Mouse (Mus musculus) CH12.LX (cell line): ENCODE measurements around the gene Rhox4f. TPM values are rescaled to one million over a fixed set of nuclear protein-coding genes. Genes with fewer than 3 reads are reported as not detected.
"Not testable (repeated sequence)": the region's sequence is repeated elsewhere in the genome, so short reads cannot be mapped to it uniquely, and the experiment has no call there.

ENCODE experiments used
- DNase-seq: peaks from one replicate; pipeline ENCODE4 v3.0.0-alpha.2; 2013; ENCODE audit errors: extremely low read depth
- H3K27ac ChIP-seq: 2 replicates; pipeline ENCODE4 v1.5.1; 2012; ENCODE audit warnings: low read depth, mild to moderate bottlenecking, control low read depth, moderate library complexity; ENCODE audit not compliant: insufficient read depth
- H3K27me3 ChIP-seq: replicated peaks from 2 replicates; pipeline ENCODE3; 2012; ENCODE audit warnings: inconsistent platforms
- H3K36me3 ChIP-seq, 2 experiments: replicated peaks in 1 of 2; 2 replicates each; pipeline versions ENCODE3 to v1.6.1; 2012; ENCODE audit warnings: inconsistent platforms in 1 of 2, low read length in 1 of 2, mild to moderate bottlenecking in 1 of 2, mixed read lengths in 1 of 2, moderate library complexity in 1 of 2; ENCODE audit not compliant: control insufficient read depth in 1 of 2, insufficient read depth in 1 of 2
- H3K4me1 ChIP-seq, 2 experiments: 2 replicates each; pipeline ENCODE4 v1.6.1; 2012; ENCODE audit warnings: inconsistent platforms in 1 of 2, moderate library complexity in 1 of 2; ENCODE audit not compliant: insufficient read depth in 2 of 2, control insufficient read depth in 1 of 2
- H3K4me2 ChIP-seq: 2 replicates; pipeline ENCODE4 v1.6.1; 2012; ENCODE audit warnings: low read depth, mild to moderate bottlenecking, control low read depth; ENCODE audit not compliant: poor library complexity, insufficient read depth, severe bottlenecking
- H3K4me3 ChIP-seq, 3 experiments: fragments of 150-350 bp in 1 of 3; sonication (generic) in 1 of 3; replicated peaks in 1 of 3; 2 replicates each; pipeline versions ENCODE3 to v1.5.1; 2011 to 2012; ENCODE audit warnings: low read depth in 2 of 3, low read length in 2 of 3, mild to moderate bottlenecking in 2 of 3, moderate library complexity in 2 of 3, control low read depth in 1 of 3, improper control_type of control experiment in 1 of 3, inconsistent platforms in 1 of 3, mixed read lengths in 1 of 3; ENCODE audit not compliant: poor library complexity in 1 of 3
- H3K79me2 ChIP-seq: replicated peaks from 2 replicates; pipeline ENCODE4 v1.6.1; 2012; ENCODE audit warnings: mild to moderate bottlenecking, moderate library complexity; ENCODE audit not compliant: control insufficient read depth, poor library complexity, insufficient read depth, severe bottlenecking; ENCODE audit errors: extremely low read depth
- H3K9ac ChIP-seq: 2 replicates; pipeline ENCODE4 v1.6.1; 2012; ENCODE audit warnings: low read depth, mild to moderate bottlenecking, control low read depth, moderate library complexity; ENCODE audit not compliant: insufficient read depth
- H3K9me3 ChIP-seq: replicated peaks from 2 replicates; pipeline ENCODE3; 2012; ENCODE audit warnings: low read length, inconsistent platforms, mixed read lengths
- dilution Hi-C: fragments of 300-500 bp; cut with MboI; formaldehyde crosslinking; loops from 2 replicates; pipeline ENCODE4 v1.14.3; 2020; ENCODE audit warnings: low sequenced_read_pairs; ENCODE audit not compliant: extremely low pct_unique_long_range_greater_than_20kb, extremely low pct_ligation_motif_present
- in situ Hi-C: fragments of 300-500 bp; cut with MboI; formaldehyde crosslinking; loops from 3 replicates; pipeline ENCODE4 v1.14.3; 2019; ENCODE audit warnings: low sequenced_read_pairs, low pct_ligation_motif_present, low pct_unique_long_range_greater_than_20kb, mixed read lengths
- polyA plus RNA-seq: library from polyadenylated mRNA; unstranded; fragments of >175 nt; gene quantifications from 2 replicates; pipeline ENCODE4 v1.2.1, GENCODE M21; 2012; ENCODE audit warnings: low read depth; ENCODE audit not compliant: insufficient read length
- total RNA-seq, 2 experiments: library from RNA; depleted of rRNA; stranded (reverse); fragments of 300-350 nt in 1 of 2; fragments of >200 nt in 1 of 2; gene quantifications; 2 replicates each; pipeline ENCODE4 v1.2.3; 2012 to 2014

The Rhox4f gene
- total and polyA plus RNA-seq, 3 experiments: not detected

GRCm38 (mm10) chrX:37571105-37571504 lies 36.4 kb downstream of the Rhox4f start, which contains the start of gene Rhox2f:
Gene Rhox2f, plus strand, starts transcription at chrX:37571405.
- H3K4me2 ChIP-seq, in situ Hi-C loops, H3K4me1 ChIP-seq, H3K4me3 ChIP-seq, H3K27me3 ChIP-seq, H3K9ac ChIP-seq, dilution Hi-C loops, H3K27ac ChIP-seq, H3K79me2 ChIP-seq, H3K9me3 ChIP-seq, H3K36me3 ChIP-seq, DNase-seq: not testable (repeated sequence)

DNA sequence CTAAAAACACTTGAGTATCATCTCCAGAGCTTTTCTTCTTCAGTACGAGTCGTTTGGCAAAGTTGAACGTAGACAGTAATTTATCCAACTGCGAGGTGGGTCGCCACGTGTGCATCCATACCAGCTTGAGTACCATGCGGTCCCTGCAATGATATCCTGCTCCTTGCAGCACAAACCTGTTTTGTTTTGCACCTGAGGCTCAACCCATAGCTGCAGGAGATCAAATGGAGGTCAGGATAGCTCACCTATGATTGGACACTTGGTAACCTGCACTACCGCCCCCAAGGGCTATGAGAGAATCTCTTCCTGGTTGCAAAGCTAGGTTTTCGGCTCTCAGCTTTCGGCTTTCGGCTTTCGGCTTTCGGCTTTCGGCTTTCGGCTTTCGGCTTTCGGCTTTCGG lies 50.4 kb downstream of the Rhox4f start, which contains the start of gene Rhox4e:
TSS of gene Rhox4e (plus strand) at position 301 of the 400 bp plus-strand sequence.
- H3K9ac ChIP-seq, H3K27ac ChIP-seq, H3K4me3 ChIP-seq, H3K27me3 ChIP-seq, H3K4me2 ChIP-seq, in situ Hi-C loops, H3K4me1 ChIP-seq, H3K79me2 ChIP-seq, DNase-seq, H3K9me3 ChIP-seq, dilution Hi-C loops, H3K36me3 ChIP-seq: not testable (repeated sequence)

Other genes starting within 250 kb of the Rhox4f start
Only the 20 nearest of the 22 such genes appear.
- gene Rhox4a2, start 216.9 kb downstream of the Rhox4f start, total RNA-seq (2012; rRNA removed): 1.7 TPM in 1 of 2 replicates, not detected in the other
- gene Rhox4a2, start 216.9 kb downstream of the Rhox4f start, total RNA-seq (2014; rRNA removed): 9.8 and 16.4 TPM in 2 replicates
- 0.36 and 36.6 TPM in 2 replicates for gene Rhox4a2, start 216.9 kb downstream of the Rhox4f start, polyA plus RNA-seq
- not detected in 2 replicates for gene Rhox2b, start 195.6 kb downstream of the Rhox4f start, total RNA-seq (2012; rRNA removed)
- gene Rhox2b, start 195.6 kb downstream of the Rhox4f start, total RNA-seq (2014; rRNA removed): 0.34 TPM in 1 of 2 replicates, not detected in the other
- gene Rhox2b, start 195.6 kb downstream of the Rhox4f start, polyA plus RNA-seq: 0.35 TPM in 1 of 2 replicates, not detected in the other
- 1.6 and 3.9 TPM in 2 replicates for gene Rhox4b, start 175.2 kb downstream of the Rhox4f start, total RNA-seq (2012; rRNA removed)
- gene Rhox4b, start 175.2 kb downstream of the Rhox4f start, total RNA-seq (2014; rRNA removed): not detected in 2 replicates
- 0.51 and 0.56 TPM in 2 replicates for gene Rhox4b, start 175.2 kb downstream of the Rhox4f start, polyA plus RNA-seq
- not detected in 2 replicates for gene Rhox2c, start 154.0 kb downstream of the Rhox4f start, total RNA-seq (2012; rRNA removed)
- gene Rhox2c, start 154.0 kb downstream of the Rhox4f start, total RNA-seq (2014; rRNA removed): not detected in 2 replicates
- not detected in 2 replicates for gene Rhox2c, start 154.0 kb downstream of the Rhox4f start, polyA plus RNA-seq
- gene Rhox3c, start 149.1 kb downstream of the Rhox4f start, total RNA-seq (2012; rRNA removed): not detected in 2 replicates
- gene Rhox3c, start 149.1 kb downstream of the Rhox4f start, total RNA-seq (2014; rRNA removed): not detected in 2 replicates
- not detected in 2 replicates for gene Rhox3c, start 149.1 kb downstream of the Rhox4f start, polyA plus RNA-seq
- gene Rhox4c, start 127.4 kb downstream of the Rhox4f start, total RNA-seq (2012; rRNA removed): not detected in 2 replicates
- gene Rhox4c, start 127.4 kb downstream of the Rhox4f start, total RNA-seq (2014; rRNA removed): not detected in 2 replicates
- not detected in 2 replicates for gene Rhox4c, start 127.4 kb downstream of the Rhox4f start, polyA plus RNA-seq
- not detected in 2 replicates for gene Rhox2d, start 114.3 kb downstream of the Rhox4f start, total RNA-seq (2012; rRNA removed)
- gene Rhox2d, start 114.3 kb downstream of the Rhox4f start, total RNA-seq (2014; rRNA removed): not detected in 2 replicates
- gene Rhox2d, start 114.3 kb downstream of the Rhox4f start, polyA plus RNA-seq: not detected in 2 replicates
- gene Rhox4d, start 93.3 kb downstream of the Rhox4f start, total RNA-seq (2012; rRNA removed): not detected in 2 replicates
- gene Rhox4d, start 93.3 kb downstream of the Rhox4f start, total RNA-seq (2014; rRNA removed): not detected in 2 replicates
- gene Rhox4d, start 93.3 kb downstream of the Rhox4f start, polyA plus RNA-seq: 0.33 TPM in 1 of 2 replicates, not detected in the other
- gene Rhox2e, start 77.3 kb downstream of the Rhox4f start, total RNA-seq (2012; rRNA removed): not detected in 2 replicates
- not detected in 2 replicates for gene Rhox2e, start 77.3 kb downstream of the Rhox4f start, total RNA-seq (2014; rRNA removed)
- gene Rhox2e, start 77.3 kb downstream of the Rhox4f start, polyA plus RNA-seq: not detected in 2 replicates
- gene Rhox3e, start 65.7 kb downstream of the Rhox4f start, total RNA-seq (2012; rRNA removed): not detected in 2 replicates
- not detected in 2 replicates for gene Rhox3e, start 65.7 kb downstream of the Rhox4f start, total RNA-seq (2014; rRNA removed)
- not detected in 2 replicates for gene Rhox3e, start 65.7 kb downstream of the Rhox4f start, polyA plus RNA-seq
- not detected in 2 replicates for gene Rhox4e, start 50.3 kb downstream of the Rhox4f start, total RNA-seq (2012; rRNA removed)
- gene Rhox4e, start 50.3 kb downstream of the Rhox4f start, total RNA-seq (2014; rRNA removed): not detected in 2 replicates
- not detected in 2 replicates for gene Rhox4e, start 50.3 kb downstream of the Rhox4f start, polyA plus RNA-seq
- not detected in 2 replicates for gene Rhox2f, start 36.3 kb downstream of the Rhox4f start, total RNA-seq (2012; rRNA removed)
- gene Rhox2f, start 36.3 kb downstream of the Rhox4f start, total RNA-seq (2014; rRNA removed): not detected in 2 replicates
- not detected in 2 replicates for gene Rhox2f, start 36.3 kb downstream of the Rhox4f start, polyA plus RNA-seq
- gene Rhox3f, start 26.7 kb downstream of the Rhox4f start, total RNA-seq (2012; rRNA removed): not detected in 2 replicates
- not detected in 2 replicates for gene Rhox3f, start 26.7 kb downstream of the Rhox4f start, total RNA-seq (2014; rRNA removed)
- gene Rhox3f, start 26.7 kb downstream of the Rhox4f start, polyA plus RNA-seq: not detected in 2 replicates
- not detected in 2 replicates for gene Rhox3g, start 20.9 kb upstream of the Rhox4f start, total RNA-seq (2012; rRNA removed)
- gene Rhox3g, start 20.9 kb upstream of the Rhox4f start, total RNA-seq (2014; rRNA removed): not detected in 2 replicates
- gene Rhox3g, start 20.9 kb upstream of the Rhox4f start, polyA plus RNA-seq: not detected in 2 replicates
- not detected in 2 replicates for gene Rhox2g, start 35.8 kb upstream of the Rhox4f start, total RNA-seq (2012; rRNA removed)
- gene Rhox2g, start 35.8 kb upstream of the Rhox4f start, total RNA-seq (2014; rRNA removed): not detected in 2 replicates
- 0.56 and 0.84 TPM in 2 replicates for gene Rhox2g, start 35.8 kb upstream of the Rhox4f start, polyA plus RNA-seq
- 0.13 TPM in 1 of 2 replicates, not detected in the other for gene Rhox4g, start 43.6 kb upstream of the Rhox4f start, total RNA-seq (2012; rRNA removed)
- gene Rhox4g, start 43.6 kb upstream of the Rhox4f start, total RNA-seq (2014; rRNA removed): not detected in 2 replicates
- gene Rhox4g, start 43.6 kb upstream of the Rhox4f start, polyA plus RNA-seq: not detected in 2 replicates
- gene Rhox3h, start 61.1 kb upstream of the Rhox4f start, total RNA-seq (2012; rRNA removed): not detected in 2 replicates
- gene Rhox3h, start 61.1 kb upstream of the Rhox4f start, total RNA-seq (2014; rRNA removed): not detected in 2 replicates
- not detected in 2 replicates for gene Rhox3h, start 61.1 kb upstream of the Rhox4f start, polyA plus RNA-seq
- 1.4 and 2.1 TPM in 2 replicates for gene Rhox2h, start 65.6 kb upstream of the Rhox4f start, total RNA-seq (2012; rRNA removed)
- gene Rhox2h, start 65.6 kb upstream of the Rhox4f start, total RNA-seq (2014; rRNA removed): 0.90 and 0.95 TPM in 2 replicates
- 0.87 and 1.5 TPM in 2 replicates for gene Rhox2h, start 65.6 kb upstream of the Rhox4f start, polyA plus RNA-seq
- gene Rhox5, start 197.1 kb upstream of the Rhox4f start, total RNA-seq (2012; rRNA removed): 771 and 814 TPM in 2 replicates
- 67.3 and 73.6 TPM in 2 replicates for gene Rhox5, start 197.1 kb upstream of the Rhox4f start, total RNA-seq (2014; rRNA removed)
- gene Rhox5, start 197.1 kb upstream of the Rhox4f start, polyA plus RNA-seq: 164 and 235 TPM in 2 replicates
- not detected in 2 replicates for gene Rhox6, start 219.2 kb upstream of the Rhox4f start, total RNA-seq (2012; rRNA removed)
- not detected in 2 replicates for gene Rhox6, start 219.2 kb upstream of the Rhox4f start, total RNA-seq (2014; rRNA removed)
- not detected in 2 replicates for gene Rhox6, start 219.2 kb upstream of the Rhox4f start, polyA plus RNA-seq